Mouse (Mus musculus) hindbrain, embryonic 12.5 days (tissue): ENCODE data around the gene Hpse. TPM values are rescaled to one million over a fixed set of nuclear protein-coding genes. Genes with fewer than 3 reads are reported as not detected.

ENCODE experiments used
- ATAC-seq: fragments of 200-750 bp; cut with Nextera tagmentation; 2 replicates; pipeline ENCODE4 v1.8.0; 2017; ENCODE audit warnings: moderate TSS enrichment; ENCODE audit not compliant: low FRiP score
- H3K27ac ChIP-seq: fragments of 300-500 bp; sonication (generic); 2 replicates; pipeline ENCODE4 v1.5.1; 2016; ENCODE audit warnings: mild to moderate bottlenecking
- H3K27me3 ChIP-seq: fragments of 300-500 bp; sonication (generic); 2 replicates; pipeline ENCODE4 v1.6.1; 2016; ENCODE audit warnings: mild to moderate bottlenecking
- H3K36me3 ChIP-seq: fragments of 300-500 bp; sonication (generic); 2 replicates; pipeline ENCODE4 v1.6.1; 2016; ENCODE audit warnings: mild to moderate bottlenecking
- H3K4me1 ChIP-seq: fragments of 300-500 bp; sonication (generic); 2 replicates; pipeline ENCODE4 v1.6.1; 2016
- H3K4me2 ChIP-seq: fragments of 300-500 bp; sonication (generic); replicated peaks from 2 replicates; pipeline ENCODE4 v1.6.1; 2016; ENCODE audit warnings: mild to moderate bottlenecking
- H3K4me3 ChIP-seq: fragments of 300-500 bp; sonication (generic); 2 replicates; pipeline ENCODE4 v1.5.1; 2016; ENCODE audit warnings: mild to moderate bottlenecking
- H3K9ac ChIP-seq: fragments of 300-500 bp; sonication (generic); 2 replicates; pipeline ENCODE4 v1.6.1; 2016; ENCODE audit warnings: mild to moderate bottlenecking, moderate library complexity
- H3K9me3 ChIP-seq: fragments of 300-500 bp; sonication (generic); replicated peaks from 2 replicates; pipeline ENCODE4 v1.6.1; 2016; ENCODE audit warnings: mild to moderate bottlenecking
- WGBS: fragments of 180-500 bp; shearing (Covaris S2); methylation state at CpG from one replicate; pipeline ENCODE4 v1.1.7; 2016; 5-methylcytosine and 5-hydroxymethylcytosine counted together
- polyA plus RNA-seq: library from polyadenylated mRNA; unstranded; fragments of >200 nt; fragmentation: Nextera tagmentation; extraction: Ambion mirVana; gene quantifications from 2 replicates; pipeline ENCODE4 v1.2.1, GENCODE M21; 2016

Hpse gene
- polyA plus RNA-seq, 1 experiment from 2014 or later, result 2.6 TPM

DNA sequence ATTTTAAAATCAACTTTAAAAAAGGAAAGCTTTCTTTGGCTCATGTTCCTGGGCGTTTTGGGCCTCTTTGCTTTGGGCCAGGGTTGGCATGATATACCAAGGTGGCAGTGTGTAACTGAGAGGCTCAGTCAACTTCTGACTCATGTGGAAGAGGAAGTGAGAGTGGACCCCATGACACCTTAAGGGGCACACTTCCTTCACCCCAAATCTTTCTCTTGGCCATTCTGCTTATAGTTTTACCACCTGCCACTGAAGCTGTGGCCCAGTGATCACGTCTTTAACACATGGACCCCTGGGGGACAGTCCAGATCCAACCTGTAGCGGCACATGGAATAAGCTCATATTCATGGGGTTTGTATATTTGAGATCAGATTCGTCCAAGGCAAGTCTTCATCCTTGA, 6.5 kb upstream of the Hpse start:
- WGBS, result 82% methylated on average over 4 of the region's 4 CpGs
- Histone ChIP-seq H3K4me1 (no peaks in the 10 kb centered on the region), H3K4me2 (no peak overlapping the region), H3K9me3 (0 out of 2 replicates have a peak, but pooled peaks cover 3% of the 10 kb centered on the region), H3K27ac (no peak overlapping the region), H3K27me3 (no peaks in the 10 kb centered on the region), H3K9ac (no peak overlapping the region), H3K36me3 (no peaks in the 10 kb centered on the region), H3K4me3 (no peak overlapping the region)
- ATAC-seq, result no peak

DNA sequence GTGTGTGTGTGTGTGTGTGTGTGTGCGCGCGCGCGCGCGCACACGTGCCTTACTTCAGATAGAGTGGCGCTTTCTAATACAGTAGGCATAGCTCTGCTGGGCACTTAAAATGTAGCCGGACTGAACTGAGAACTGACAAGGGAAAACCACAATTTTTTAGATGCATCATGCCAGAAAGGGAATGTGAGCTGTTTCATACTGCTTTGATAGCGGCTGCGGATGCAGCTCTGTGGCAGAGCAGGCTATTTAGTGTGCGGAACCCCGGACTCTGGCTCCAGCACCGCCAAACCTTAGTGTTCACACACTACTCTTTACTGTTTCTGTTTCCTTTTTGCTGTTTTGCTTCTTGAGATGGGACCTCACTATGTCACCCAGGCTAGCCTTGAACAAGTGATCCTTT, 2.8 kb downstream of the Hpse start:
- Histone ChIP-seq H3K4me3 (no peak overlapping the region), H3K4me1 (0 out of 2 replicates have a peak, but pooled peaks cover 2% of the 10 kb centered on the region), H3K27ac (no peak overlapping the region), H3K9ac (no peak overlapping the region), H3K27me3 (peaks cover 26% of the 10 kb centered on the region), H3K4me2 (no peak overlapping the region), H3K36me3 (no peaks in the 10 kb centered on the region), H3K9me3 (no peaks in the 10 kb centered on the region)
- WGBS, result 94% methylated on average over 15 of the region's 15 CpGs
- no peak for ATAC-seq

DNA sequence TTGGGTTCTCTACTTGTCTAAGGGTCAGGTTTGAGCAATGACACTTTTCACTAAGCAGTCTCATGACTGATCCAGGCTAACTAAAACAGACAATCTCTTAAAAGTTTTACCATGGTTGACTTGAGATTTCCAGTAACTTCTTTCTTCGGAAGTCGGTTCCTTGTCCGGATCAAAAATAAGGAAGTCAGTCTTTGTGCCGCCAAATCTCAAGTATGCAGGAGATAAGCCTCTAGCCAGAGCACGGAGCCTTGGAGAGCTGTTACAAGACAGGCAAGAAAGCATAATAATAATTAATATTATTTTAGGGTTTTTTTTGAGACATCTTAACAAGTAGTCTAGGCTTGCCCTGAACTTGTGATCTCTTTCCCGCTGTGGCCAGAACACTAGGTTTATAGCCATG, 8.3 kb downstream of the Hpse start:
- Histone ChIP-seq H3K36me3 (no peaks in the 10 kb centered on the region), H3K9me3 (no peaks in the 10 kb centered on the region; the same call in 1 of the 2 replicates), H3K4me3 (no peak overlapping the region), H3K27ac (no peak overlapping the region), H3K4me2 (no peak overlapping the region), H3K27me3 (no peaks in the 10 kb centered on the region), H3K4me1 (peaks cover 5% of the 10 kb centered on the region; the same call in 1 of the 2 replicates), H3K9ac (no peak overlapping the region)
- 93% methylated on average over 6 of the region's 6 CpGs for WGBS
- ATAC-seq, result no peak

DNA sequence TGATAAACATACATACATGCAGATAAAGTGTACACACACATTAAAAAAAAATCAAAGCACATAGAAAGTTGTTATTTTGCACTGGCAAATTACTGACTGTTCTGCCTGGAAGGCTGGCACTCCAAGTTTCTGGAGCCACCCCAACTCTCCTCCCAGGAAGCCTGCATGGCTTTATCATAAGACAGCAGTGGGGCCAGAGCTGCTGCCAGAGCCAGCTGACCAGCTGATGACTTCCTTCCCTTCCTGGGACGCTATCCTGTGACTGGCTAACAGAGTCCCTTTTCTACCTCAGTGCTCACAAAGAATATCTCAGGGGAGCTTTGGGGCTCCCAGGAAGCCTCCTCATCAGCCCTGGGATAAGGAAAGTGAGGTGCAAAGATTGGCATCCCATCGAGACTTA, 9.5 kb downstream of the Hpse start:
- Histone ChIP-seq H3K9me3 (no peaks in the 10 kb centered on the region; the same call in 1 of the 2 replicates), H3K4me3 (no peak overlapping the region), H3K4me2 (no peak overlapping the region), H3K9ac (no peak overlapping the region), H3K27me3 (no peaks in the 10 kb centered on the region), H3K4me1 (peaks cover 5% of the 10 kb centered on the region; the same call in 1 of the 2 replicates), H3K36me3 (no peaks in the 10 kb centered on the region), H3K27ac (no peak overlapping the region)
- WGBS, result 53% methylated on average over 2 of the region's 2 CpGs
- ATAC-seq, result no peak

DNA sequence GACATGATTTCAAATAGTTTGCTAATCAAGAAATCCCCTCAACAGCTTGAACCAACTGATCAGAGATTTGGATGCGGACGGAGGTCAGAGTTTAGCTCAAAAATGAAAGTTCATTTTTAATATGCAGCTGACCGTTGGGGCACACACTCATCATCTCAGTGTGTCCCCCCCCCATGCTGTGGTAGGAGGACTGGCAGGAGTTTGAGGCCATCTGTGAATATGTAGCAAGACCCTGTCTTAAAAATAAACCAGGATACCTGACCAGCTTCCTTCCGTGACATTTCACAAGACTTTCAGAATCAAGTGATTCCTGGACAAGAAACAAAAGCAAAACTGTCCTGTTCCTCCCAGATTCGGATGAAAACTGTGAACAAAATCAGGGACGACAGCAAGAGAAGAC, 10.5 kb downstream of the Hpse start:
- Histone ChIP-seq H3K4me3 (no peak overlapping the region), H3K9me3 (no peaks in the 10 kb centered on the region; the same call in 1 of the 2 replicates), H3K27ac (no peak overlapping the region), H3K27me3 (no peaks in the 10 kb centered on the region), H3K4me1 (peaks cover 5% of the 10 kb centered on the region; the same call in 1 of the 2 replicates), H3K4me2 (no peak overlapping the region), H3K36me3 (no peaks in the 10 kb centered on the region), H3K9ac (no peak overlapping the region)
- 94% methylated on average over 6 of the region's 6 CpGs for whole genome bisulfite sequencing
- no peak for ATAC-seq

DNA sequence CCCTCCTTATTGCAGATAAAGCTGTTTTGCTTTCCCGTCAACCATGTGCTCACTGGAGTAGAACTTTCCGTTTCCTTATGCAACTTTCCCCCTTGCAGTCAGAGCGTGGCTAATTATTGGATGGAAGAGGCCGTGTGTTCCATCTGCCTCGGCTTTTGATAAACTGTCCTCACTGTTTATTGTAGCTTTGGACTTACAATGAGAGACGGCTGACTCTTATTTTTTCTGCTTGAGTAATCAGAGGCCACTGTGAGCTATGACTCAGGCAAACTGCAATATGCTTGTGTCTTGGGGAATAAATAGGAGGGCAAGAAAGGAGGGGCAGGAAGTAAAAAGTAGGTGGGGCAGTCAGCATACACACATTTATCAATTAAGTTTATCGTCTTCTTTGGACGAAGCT, 12.8 kb downstream of the Hpse start:
- 0 out of 2 replicates have a peak, but pooled peaks have one; percentile 43 for ATAC-seq

DNA sequence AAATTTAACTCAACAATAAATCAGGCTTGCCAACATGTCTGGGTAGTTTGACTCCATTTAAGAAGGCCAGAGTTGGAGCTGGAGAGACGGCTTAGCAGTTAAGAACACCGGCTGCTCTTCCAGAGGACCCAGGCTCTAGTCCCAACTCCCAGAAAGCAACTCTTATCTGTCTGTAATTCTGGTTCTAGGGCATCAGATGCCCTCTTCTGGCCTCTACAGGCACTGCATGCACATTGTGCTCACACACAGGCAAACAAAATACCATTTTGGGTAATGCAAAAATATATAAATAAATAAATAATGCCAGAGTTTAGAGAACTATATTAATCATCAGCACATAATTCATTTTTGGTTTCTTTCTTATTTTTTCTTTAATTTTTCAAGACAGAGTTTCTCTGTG, 15.2 kb downstream of the Hpse start:
- H3K27ac ChIP-seq, result no peak overlapping the region
- ATAC-seq, result no peak
- no peak overlapping the region for H3K9ac ChIP-seq
- peaks cover 5% of the 10 kb centered on the region; the same call in 1 of the 2 replicates for H3K4me1 ChIP-seq
- no peaks in the 10 kb centered on the region for H3K27me3 ChIP-seq
- WGBS, result 93% methylated on average over 2 of the region's 2 CpGs
- H3K4me2 ChIP-seq, result no peak overlapping the region
- no peaks in the 10 kb centered on the region; the same call in 1 of the 2 replicates for H3K9me3 ChIP-seq
- no peak overlapping the region for H3K4me3 ChIP-seq
- H3K36me3 ChIP-seq, result no peaks in the 10 kb centered on the region

More for the DNA sequence above, 12.8 kb downstream of the Hpse start:
- Histone ChIP-seq H3K4me2 (no peak overlapping the region), H3K4me1 (peaks cover 5% of the 10 kb centered on the region; the same call in 1 of the 2 replicates), H3K9ac (no peak overlapping the region), H3K9me3 (no peaks in the 10 kb centered on the region; the same call in 1 of the 2 replicates), H3K4me3 (no peak overlapping the region), H3K36me3 (no peaks in the 10 kb centered on the region), H3K27ac (no peak overlapping the region), H3K27me3 (no peaks in the 10 kb centered on the region)
- 47% methylated on average over 8 of the region's 8 CpGs for WGBS

DNA sequence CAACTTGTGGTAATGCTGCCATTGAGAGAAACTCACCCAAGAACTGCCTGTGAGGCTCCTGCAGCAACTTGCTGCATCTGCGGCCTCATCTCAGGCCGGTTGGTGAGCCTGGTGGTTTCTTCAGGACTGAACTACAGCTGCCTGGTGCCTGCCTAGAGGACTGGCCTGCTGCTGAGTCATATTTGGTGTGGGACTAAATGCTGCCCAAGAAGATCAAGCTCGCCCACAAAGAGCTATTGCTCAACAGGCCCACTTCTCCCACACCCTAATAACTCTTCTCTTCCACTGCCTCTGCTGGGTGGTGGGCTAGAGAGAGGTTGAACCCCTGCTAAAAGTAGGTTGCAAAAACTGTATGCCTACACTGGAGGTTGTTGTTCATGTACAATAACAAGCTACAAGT, 17.2 kb downstream of the Hpse start:
- Histone ChIP-seq H3K4me1 (peaks cover 5% of the 10 kb centered on the region; the same call in 1 of the 2 replicates), H3K4me3 (no peak overlapping the region), H3K9ac (no peak overlapping the region), H3K4me2 (no peak overlapping the region), H3K27ac (no peak overlapping the region), H3K9me3 (no peaks in the 10 kb centered on the region; the same call in 1 of the 2 replicates), H3K36me3 (no peaks in the 10 kb centered on the region), H3K27me3 (no peaks in the 10 kb centered on the region)
- no peak for ATAC-seq
- WGBS, result 92% methylated on average over 3 of the region's 3 CpGs

DNA sequence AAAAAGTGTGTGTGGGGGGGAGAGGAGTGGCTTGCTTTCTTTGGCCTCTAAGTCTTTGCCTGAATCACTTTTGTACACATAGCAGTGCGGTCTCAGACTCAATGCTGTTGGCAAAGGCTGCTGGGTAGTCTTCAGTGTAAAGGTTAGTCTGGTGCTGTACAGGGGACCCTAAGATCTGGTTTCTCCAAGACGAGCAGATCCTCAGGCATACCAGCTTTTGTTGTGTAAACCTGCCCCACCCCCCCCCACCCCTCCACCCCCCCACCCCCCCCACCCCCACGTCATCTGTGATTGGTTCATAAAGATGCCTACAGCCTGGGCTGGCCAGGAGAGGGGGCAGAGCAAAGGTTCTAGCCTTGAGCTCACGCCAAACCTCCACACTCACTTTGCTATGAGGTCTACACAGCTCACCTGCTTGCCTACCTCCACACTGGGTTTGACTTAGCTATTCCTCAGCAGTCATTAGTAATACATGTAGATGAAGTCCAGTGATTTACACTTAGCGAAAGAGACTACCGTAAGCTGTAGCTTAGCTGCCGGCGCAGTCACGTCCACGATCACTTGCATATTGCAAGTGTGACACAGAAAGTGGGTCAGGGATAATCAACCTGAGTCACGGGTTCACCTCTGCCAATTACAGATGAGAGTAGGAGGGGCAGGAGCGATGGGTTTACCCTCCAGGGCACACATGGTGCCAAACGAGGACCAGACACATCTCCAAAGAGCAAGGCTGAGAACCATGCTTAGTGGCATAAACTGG, 18.5 kb downstream of the Hpse start:
- 86% methylated on average over 13 of the region's 13 CpGs for WGBS
- ATAC-seq, result no peak
- no peak overlapping the region for H3K4me3 ChIP-seq

DNA sequence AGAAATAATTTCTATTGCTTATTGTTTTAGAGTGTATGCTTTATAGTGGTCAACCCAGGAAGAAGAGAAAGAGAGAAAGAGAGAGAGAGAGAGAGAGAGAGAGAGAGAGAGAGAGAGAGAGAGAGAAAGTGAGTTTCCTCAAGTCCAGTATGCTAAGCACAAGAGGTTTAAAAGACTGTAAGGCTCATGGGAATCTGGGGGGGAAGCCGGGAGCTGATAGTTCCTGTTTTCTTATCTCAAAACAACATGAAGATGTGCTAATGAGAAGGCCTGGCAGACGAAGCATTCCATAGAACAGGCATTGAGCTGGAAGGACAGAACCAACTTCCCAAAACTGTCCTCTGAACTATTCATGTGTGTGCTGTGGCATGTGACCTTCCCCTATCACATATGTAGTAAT, 21.6 kb downstream of the Hpse start:
- ATAC-seq, result no peak
- H3K27ac ChIP-seq, result no peak overlapping the region
- no peaks in the 10 kb centered on the region for H3K36me3 ChIP-seq
- H3K9me3 ChIP-seq, result no peaks in the 10 kb centered on the region
- no peak overlapping the region for H3K4me3 ChIP-seq
- H3K4me2 ChIP-seq, result no peak overlapping the region
- H3K4me1 ChIP-seq, result no peaks in the 10 kb centered on the region
- H3K9ac ChIP-seq, result no peak overlapping the region
- no peaks in the 10 kb centered on the region for H3K27me3 ChIP-seq
- 91% methylated on average over 2 of the region's 2 CpGs for WGBS

More for the DNA sequence above, 18.5 kb downstream of the Hpse start:
- Histone ChIP-seq H3K9me3 (no peaks in the 10 kb centered on the region), H3K27me3 (no peaks in the 10 kb centered on the region), H3K4me1 (no peaks in the 10 kb centered on the region), H3K4me2 (no peak overlapping the region), H3K27ac (no peak overlapping the region), H3K36me3 (no peaks in the 10 kb centered on the region), H3K9ac (no peak overlapping the region)

DNA sequence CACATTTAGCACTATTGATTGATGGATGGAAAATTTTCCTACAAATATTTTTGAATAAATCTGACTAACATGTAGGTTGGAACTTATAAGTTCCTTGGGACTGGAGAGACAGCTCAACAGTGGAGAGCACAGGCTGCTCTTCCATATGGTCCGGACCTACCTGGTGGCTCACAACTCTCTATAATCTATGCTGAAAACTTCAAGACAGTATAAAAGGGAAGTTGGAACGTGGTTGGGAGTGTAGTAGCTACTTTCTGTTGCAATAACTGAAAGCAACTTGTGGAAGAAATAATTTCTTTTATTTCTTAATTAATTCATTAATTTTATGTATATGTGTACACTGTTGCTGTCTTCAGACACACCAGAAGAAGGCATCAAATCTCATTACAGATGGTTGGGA, 22.1 kb downstream of the Hpse start:
- Histone ChIP-seq H3K4me2 (no peak overlapping the region), H3K9me3 (no peaks in the 10 kb centered on the region), H3K27me3 (no peaks in the 10 kb centered on the region), H3K36me3 (no peaks in the 10 kb centered on the region), H3K27ac (no peak overlapping the region), H3K4me1 (no peaks in the 10 kb centered on the region), H3K9ac (no peak overlapping the region), H3K4me3 (no peak overlapping the region)
- WGBS, result 78% methylated on average over 2 of the region's 2 CpGs
- ATAC-seq, result no peak

DNA sequence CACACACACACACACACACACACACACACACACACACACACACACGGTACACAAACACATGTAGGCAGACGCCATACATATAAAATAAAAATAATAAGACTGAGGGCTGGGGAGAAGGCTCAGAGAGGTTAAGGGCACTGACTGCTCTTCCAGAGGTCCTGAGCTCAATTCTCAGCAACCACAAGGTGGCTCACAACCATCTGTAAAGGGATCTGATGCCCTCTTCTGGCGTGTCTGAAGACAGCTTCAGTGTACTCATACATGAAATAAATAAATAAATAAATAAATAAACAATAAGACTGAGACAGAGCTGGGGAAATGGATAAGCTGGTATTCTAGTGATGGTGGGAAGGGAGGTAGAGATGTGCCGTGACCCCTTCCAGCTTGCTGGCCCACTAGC, 33.9 kb downstream of the Hpse start:
- no peaks in the 10 kb centered on the region for H3K9me3 ChIP-seq
- H3K4me2 ChIP-seq, result no peak overlapping the region
- ATAC-seq, result no peak
- H3K27ac ChIP-seq, result no peak overlapping the region
- H3K27me3 ChIP-seq, result no peaks in the 10 kb centered on the region
- H3K9ac ChIP-seq, result no peak overlapping the region
- no peaks in the 10 kb centered on the region for H3K36me3 ChIP-seq
- WGBS, result 58% methylated on average over 4 of the region's 4 CpGs
- no peak overlapping the region for H3K4me3 ChIP-seq
- H3K4me1 ChIP-seq, result no peaks in the 10 kb centered on the region

DNA sequence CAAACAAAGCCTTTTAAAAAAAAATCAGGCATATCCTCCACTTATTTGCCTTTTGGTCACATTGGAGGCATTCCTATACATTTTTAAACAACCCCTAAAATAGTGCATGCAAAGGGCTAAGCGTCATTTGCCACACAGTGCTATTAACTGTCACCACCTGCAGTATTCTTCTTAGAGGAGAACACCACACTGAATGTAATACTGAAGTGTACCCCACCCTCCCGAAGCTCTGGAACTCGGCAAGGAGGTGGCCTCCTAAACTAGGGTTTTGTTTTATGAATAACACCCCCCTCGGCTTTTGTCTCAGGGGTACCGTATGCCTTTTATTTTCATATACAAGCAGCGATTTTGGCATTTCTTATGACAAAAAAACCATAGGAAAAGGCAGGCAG, 39.0 kb downstream of the Hpse start:
- no peak overlapping the region for H3K9ac ChIP-seq
- no peak overlapping the region for H3K27ac ChIP-seq
- no peaks in the 10 kb centered on the region for H3K36me3 ChIP-seq
- no peak overlapping the region for H3K4me2 ChIP-seq
- no peak overlapping the region for H3K4me3 ChIP-seq
- H3K9me3 ChIP-seq, result no peaks in the 10 kb centered on the region
- no peaks in the 10 kb centered on the region for H3K27me3 ChIP-seq
- 78% methylated on average over 6 of the region's 6 CpGs for WGBS
- no peaks in the 10 kb centered on the region for H3K4me1 ChIP-seq
- no peak for ATAC-seq
